Mouse (Mus musculus): ENCODE results near the gene Cage1. TPM values are rescaled to one million over a fixed set of nuclear protein-coding genes. Genes with fewer than 3 reads are reported as not detected.

Gene Cage1
- polyA plus RNA-seq (2014; fragmentation: Nextera tagmentation; extraction: Ambion mirVana) = 0.87 and 0.99 TPM in 2 replicates

- H3K4me3 ChIP-seq (ENCODE audit: low read depth, low read length) = peak within 1 kb of the TSS; percentile 69
- WGBS = under 1% methylated on average over 47 of the region's 47 CpGs
- 0 out of 2 replicates have a peak within 1 kb of the TSS, but pooled peaks have one; percentile 26 for H3K27ac ChIP-seq (ENCODE audit: low read depth, low read length)
These were observed at the start of gene Cage1 for GRCm38 (mm10) chr13:38037044-38037687. TSS of gene Cage1 (minus strand) at chr13:38037069.

GRCm38 (mm10) chr13:38081161-38081560 is 44.3 kb upstream of the Cage1 start:
- no peaks in the 10 kb centered on the region for H3K4me1 ChIP-seq (replicated peaks; ENCODE audit: control insufficient read depth, insufficient read depth, low read length)
- ATAC-seq (replicated peaks; ENCODE audit: low FRiP score) (no peak), DNase-seq (ENCODE audit: low spot score) (no peak)
- H3K9me3 ChIP-seq (ENCODE audit: control insufficient read depth, low read length) = no peaks in the 10 kb centered on the region
- no peak overlapping the region for H3K4me3 ChIP-seq (ENCODE audit: low read depth, low read length)
- H3K27me3 ChIP-seq (ENCODE audit: control insufficient read depth, insufficient read depth, low read length) = no peaks in the 10 kb centered on the region
- WGBS = 83% methylated on average over 7 of the region's 7 CpGs
- no peak overlapping the region for H3K4me2 ChIP-seq (ENCODE audit: low read depth, low read length, severe bottlenecking)
- no peak overlapping the region for H3K27ac ChIP-seq (ENCODE audit: low read depth, low read length)
- no peak overlapping the region for H3K9ac ChIP-seq (ENCODE audit: low read length)
- H3K36me3 ChIP-seq (ENCODE audit: control insufficient read depth, insufficient read depth, low read length) = no peaks in the 10 kb centered on the region

More at GRCm38 (mm10) chr13:38037044-38037687, at the start of gene Cage1:
- peak within 1 kb of the TSS; percentile 93 for H3K4me2 ChIP-seq (ENCODE audit: low read depth, low read length, severe bottlenecking)
- no peaks in the 10 kb centered on the region for H3K9me3 ChIP-seq (ENCODE audit: control insufficient read depth, low read length)
- DNase-seq (ENCODE audit: low spot score) (peak; percentile 98), ATAC-seq (replicated peaks; ENCODE audit: low FRiP score) (peak; percentile 95)
- H3K4me1 ChIP-seq (replicated peaks; ENCODE audit: control insufficient read depth, insufficient read depth, low read length) = peaks cover 2% of the 10 kb centered on the region; the same call in 1 of the 2 replicates
- no peaks in the 10 kb centered on the region for H3K27me3 ChIP-seq (ENCODE audit: control insufficient read depth, insufficient read depth, low read length)
- no peaks in the 10 kb centered on the region for H3K36me3 ChIP-seq (ENCODE audit: control insufficient read depth, insufficient read depth, low read length)
- peak within 1 kb of the TSS; percentile 72 for H3K9ac ChIP-seq (ENCODE audit: low read length)

DNA sequence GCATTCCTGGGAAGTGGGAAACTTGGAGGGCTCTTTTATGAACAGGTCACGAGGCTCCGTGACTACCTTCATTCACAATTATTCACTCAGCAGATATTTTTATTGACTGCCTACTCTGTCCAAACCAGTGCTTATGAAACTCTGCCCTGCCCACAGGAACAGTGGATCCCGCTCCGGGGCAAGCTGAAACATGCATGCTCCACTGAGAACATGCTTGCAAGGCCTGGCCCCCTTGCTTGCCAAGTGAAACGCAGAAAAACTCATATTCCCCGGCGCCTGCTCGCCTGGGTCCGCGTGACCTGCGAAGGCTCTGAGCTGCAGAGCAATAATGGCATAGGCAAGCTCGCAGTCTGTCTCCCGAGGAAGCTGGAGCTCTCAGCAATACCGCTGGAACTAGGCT is 43.9 kb upstream of the Cage1 start:
- Histone ChIP-seq H3K27me3 (ENCODE audit: control insufficient read depth, insufficient read depth, low read length) (no peaks in the 10 kb centered on the region), H3K9ac (ENCODE audit: low read length) (no peak overlapping the region), H3K4me2 (ENCODE audit: low read depth, low read length, severe bottlenecking) (no peak overlapping the region), H3K4me1 (replicated peaks; ENCODE audit: control insufficient read depth, insufficient read depth, low read length) (no peaks in the 10 kb centered on the region), H3K4me3 (ENCODE audit: low read depth, low read length) (no peak overlapping the region), H3K27ac (ENCODE audit: low read depth, low read length) (no peak overlapping the region), H3K36me3 (ENCODE audit: control insufficient read depth, insufficient read depth, low read length) (no peaks in the 10 kb centered on the region), H3K9me3 (ENCODE audit: control insufficient read depth, low read length) (no peaks in the 10 kb centered on the region)
- WGBS = 86% methylated on average over 14 of the region's 14 CpGs
- ATAC-seq (replicated peaks; ENCODE audit: low FRiP score) (no peak), DNase-seq (ENCODE audit: low spot score) (no peak)

GRCm38 (mm10) chr13:38080014-38080413 is 43.1 kb upstream of the Cage1 start:
- 61% methylated on average over 9 of the region's 9 CpGs for WGBS
- Histone ChIP-seq H3K4me1 (replicated peaks; ENCODE audit: control insufficient read depth, insufficient read depth, low read length) (no peaks in the 10 kb centered on the region), H3K27ac (ENCODE audit: low read depth, low read length) (no peak overlapping the region)

DNA sequence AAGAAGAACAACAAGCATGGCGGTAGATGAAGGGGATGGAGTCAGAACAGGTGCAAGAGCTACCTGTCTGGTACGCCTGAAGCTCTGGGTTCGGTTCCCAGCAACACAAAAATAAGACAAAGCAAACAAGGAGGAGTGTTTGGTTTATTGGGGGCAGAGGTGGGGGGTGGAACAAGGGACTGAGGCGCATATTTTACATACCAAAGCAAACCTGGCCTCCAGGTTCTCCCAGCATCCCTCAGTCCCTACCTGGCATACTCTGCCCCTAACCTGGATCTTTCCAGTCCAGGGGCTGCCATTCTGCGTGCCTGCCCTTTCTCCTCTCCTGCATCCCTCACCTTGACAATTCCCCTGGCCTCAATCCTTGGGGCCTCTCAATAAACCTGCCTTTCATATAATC is 42.5 kb upstream of the Cage1 start:
- H3K9me3 ChIP-seq (ENCODE audit: control insufficient read depth, low read length) = no peaks in the 10 kb centered on the region
- DNase-seq (ENCODE audit: low spot score) (no peak), ATAC-seq (replicated peaks; ENCODE audit: low FRiP score) (no peak)
- no peak overlapping the region for H3K27ac ChIP-seq (ENCODE audit: low read depth, low read length)
- 75% methylated on average over 5 of the region's 5 CpGs for WGBS
- no peaks in the 10 kb centered on the region for H3K4me1 ChIP-seq (replicated peaks; ENCODE audit: control insufficient read depth, insufficient read depth, low read length)
- H3K4me3 ChIP-seq (ENCODE audit: low read depth, low read length) = no peak overlapping the region
- H3K27me3 ChIP-seq (ENCODE audit: control insufficient read depth, insufficient read depth, low read length) = no peaks in the 10 kb centered on the region
- H3K4me2 ChIP-seq (ENCODE audit: low read depth, low read length, severe bottlenecking) = no peak overlapping the region
- no peaks in the 10 kb centered on the region for H3K36me3 ChIP-seq (ENCODE audit: control insufficient read depth, insufficient read depth, low read length)
- no peak overlapping the region for H3K9ac ChIP-seq (ENCODE audit: low read length)

More at GRCm38 (mm10) chr13:38080014-38080413, 43.1 kb upstream of the Cage1 start:
- ATAC-seq (replicated peaks; ENCODE audit: low FRiP score) (no peak), DNase-seq (ENCODE audit: low spot score) (no peak)
- Histone ChIP-seq H3K9ac (ENCODE audit: low read length) (no peak overlapping the region), H3K4me3 (ENCODE audit: low read depth, low read length) (no peak overlapping the region), H3K36me3 (ENCODE audit: control insufficient read depth, insufficient read depth, low read length) (no peaks in the 10 kb centered on the region), H3K9me3 (ENCODE audit: control insufficient read depth, low read length) (no peaks in the 10 kb centered on the region), H3K27me3 (ENCODE audit: control insufficient read depth, insufficient read depth, low read length) (no peaks in the 10 kb centered on the region), H3K4me2 (ENCODE audit: low read depth, low read length, severe bottlenecking) (no peak overlapping the region)

DNA sequence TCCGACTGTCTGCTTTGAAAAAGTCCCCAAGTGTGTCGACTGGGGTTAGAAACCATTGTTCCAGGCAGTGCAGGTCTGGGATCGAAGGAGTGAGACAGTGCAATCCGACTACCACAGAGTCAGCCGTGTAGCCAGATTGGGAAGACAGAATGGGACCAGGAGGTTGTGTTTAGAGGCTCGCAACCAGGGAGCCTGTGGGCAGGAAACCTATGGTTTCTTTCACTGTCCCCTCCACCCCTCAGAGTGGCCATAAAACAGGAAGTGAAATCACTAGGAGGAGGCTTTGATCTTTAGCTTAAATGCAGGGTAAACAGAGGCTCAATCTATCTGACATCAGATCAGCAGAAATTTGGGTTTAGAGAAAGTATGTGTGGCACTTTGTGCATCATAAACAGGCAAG is 42.0 kb upstream of the Cage1 start:
- Histone ChIP-seq H3K4me2 (ENCODE audit: low read depth, low read length, severe bottlenecking) (no peak overlapping the region), H3K4me1 (replicated peaks; ENCODE audit: control insufficient read depth, insufficient read depth, low read length) (no peaks in the 10 kb centered on the region), H3K9ac (ENCODE audit: low read length) (no peak overlapping the region), H3K36me3 (ENCODE audit: control insufficient read depth, insufficient read depth, low read length) (no peaks in the 10 kb centered on the region), H3K27ac (ENCODE audit: low read depth, low read length) (no peak overlapping the region), H3K27me3 (ENCODE audit: control insufficient read depth, insufficient read depth, low read length) (no peaks in the 10 kb centered on the region), H3K9me3 (ENCODE audit: control insufficient read depth, low read length) (no peaks in the 10 kb centered on the region), H3K4me3 (ENCODE audit: low read depth, low read length) (no peak overlapping the region)
- no peak for DNase-seq (ENCODE audit: low spot score)
- WGBS = 53% methylated on average over 6 of the region's 6 CpGs
- no peak for ATAC-seq (replicated peaks; ENCODE audit: low FRiP score)

DNA sequence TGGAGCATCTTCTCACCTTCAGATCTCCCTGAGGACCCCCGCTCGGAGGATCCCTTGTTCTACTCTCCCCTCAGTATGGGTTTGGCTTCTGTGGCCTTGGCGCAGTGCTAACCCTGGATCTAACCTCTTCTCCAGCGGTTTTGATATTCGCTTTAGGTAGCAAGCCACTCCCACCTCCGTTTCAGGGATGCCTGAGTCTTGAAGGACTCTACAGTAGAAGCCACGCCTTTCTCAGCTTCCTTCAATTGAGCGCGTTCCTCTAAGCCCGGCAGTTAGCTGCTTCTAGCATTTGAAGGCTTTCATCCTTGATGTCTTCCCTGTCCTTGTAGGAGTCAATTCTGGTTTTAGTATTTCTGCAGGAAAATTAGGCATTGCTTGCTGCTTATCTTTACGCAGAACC is 40.2 kb upstream of the Cage1 start:
- 25% methylated on average over 11 of the region's 11 CpGs for WGBS
- Histone ChIP-seq H3K4me2 (ENCODE audit: low read depth, low read length, severe bottlenecking) (no peak overlapping the region), H3K9ac (ENCODE audit: low read length) (no peak overlapping the region), H3K27ac (ENCODE audit: low read depth, low read length) (no peak overlapping the region), H3K4me1 (replicated peaks; ENCODE audit: control insufficient read depth, insufficient read depth, low read length) (no peaks in the 10 kb centered on the region), H3K27me3 (ENCODE audit: control insufficient read depth, insufficient read depth, low read length) (no peaks in the 10 kb centered on the region), H3K4me3 (ENCODE audit: low read depth, low read length) (no peak overlapping the region), H3K9me3 (ENCODE audit: control insufficient read depth, low read length) (no peaks in the 10 kb centered on the region), H3K36me3 (ENCODE audit: control insufficient read depth, insufficient read depth, low read length) (no peaks in the 10 kb centered on the region)
- no peak for DNase-seq (ENCODE audit: low spot score)
- no peak for ATAC-seq (replicated peaks; ENCODE audit: low FRiP score)

GRCm38 (mm10) chr13:38074404-38074803 is 37.5 kb upstream of the Cage1 start:
- no peaks in the 10 kb centered on the region for H3K27me3 ChIP-seq (ENCODE audit: control insufficient read depth, insufficient read depth, low read length)
- no peak overlapping the region for H3K9ac ChIP-seq (ENCODE audit: low read length)
- no peak overlapping the region for H3K4me3 ChIP-seq (ENCODE audit: low read depth, low read length)
- no peak overlapping the region for H3K4me2 ChIP-seq (ENCODE audit: low read depth, low read length, severe bottlenecking)
- ATAC-seq (replicated peaks; ENCODE audit: low FRiP score) = no peak
- no peaks in the 10 kb centered on the region for H3K9me3 ChIP-seq (ENCODE audit: control insufficient read depth, low read length)
- 72% methylated on average over 5 of the region's 5 CpGs for WGBS
- H3K27ac ChIP-seq (ENCODE audit: low read depth, low read length) = no peak overlapping the region
- H3K4me1 ChIP-seq (replicated peaks; ENCODE audit: control insufficient read depth, insufficient read depth, low read length) = no peaks in the 10 kb centered on the region
- DNase-seq (ENCODE audit: low spot score) = no peak
- H3K36me3 ChIP-seq (ENCODE audit: control insufficient read depth, insufficient read depth, low read length) = no peaks in the 10 kb centered on the region

Measured in forebrain, embryonic 11.5 days (tissue).